Mouse (Mus musculus) natural killer cell, adult 2 months (primary cell): ENCODE measurements around the gene Ptprm.

Experiments
- DNase-seq, 2 experiments: peaks; one replicate each; pipeline ENCODE4 v3.0.0; 2022; ENCODE audit warnings: low spot score in 2 of 2

Gene Ptprm

GRCm38 (mm10) chr17:66988014-66988413, 366.2 kb downstream of the Ptprm start:
- no peak for DNase-seq

GRCm38 (mm10) chr17:66981649-66982048, 372.6 kb downstream of the Ptprm start:
- DNase-seq: no peak

DNA sequence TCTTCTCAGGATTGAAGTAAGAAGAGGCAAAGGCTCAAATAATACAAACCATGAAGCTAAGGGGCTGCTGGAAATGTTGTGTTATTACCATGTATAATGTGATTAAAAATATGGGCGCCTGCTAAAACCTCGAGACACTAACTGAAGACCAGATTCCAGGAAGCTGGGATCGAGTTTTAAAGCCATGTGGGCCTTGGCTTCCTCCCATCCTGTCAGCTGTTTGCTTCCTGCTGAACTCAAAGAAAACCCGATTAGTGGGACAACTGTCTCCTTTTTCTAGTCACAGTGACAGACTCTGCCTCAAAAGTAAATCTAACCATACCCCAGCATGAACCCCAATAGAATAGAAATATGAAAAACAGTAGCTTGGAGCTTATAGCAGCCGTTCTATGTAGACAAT, 374.3 kb downstream of the Ptprm start:
- DNase-seq: no peak

GRCm38 (mm10) chr17:66976490-66976889, 377.8 kb downstream of the Ptprm start:
- no peak for DNase-seq

- no peak for DNase-seq
Observed at GRCm38 (mm10) chr17:66972976-66973375, 381.3 kb downstream of the Ptprm start.

DNA sequence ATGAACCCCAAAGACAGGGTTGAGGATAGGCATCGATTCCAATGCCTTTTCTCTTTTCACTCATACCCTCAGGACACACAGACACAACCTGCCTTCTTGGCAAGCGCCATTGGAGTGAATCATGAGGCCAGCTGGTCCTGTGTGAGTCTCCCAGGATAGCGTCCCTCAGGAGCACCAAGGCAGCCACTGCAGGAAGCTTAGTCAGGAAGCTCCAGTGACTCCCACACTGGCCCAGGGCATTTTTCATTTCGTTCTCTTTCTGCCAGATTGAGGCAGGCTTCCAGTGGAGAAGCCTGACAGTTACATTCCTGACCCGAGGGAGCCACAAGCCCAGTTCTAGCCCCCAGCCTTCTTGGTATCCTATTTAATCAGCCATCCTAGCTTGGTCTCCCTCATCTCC, 393.3 kb downstream of the Ptprm start:
- no peak for DNase-seq

- DNase-seq: no peak
Observed at GRCm38 (mm10) chr17:66960557-66960956, 393.7 kb downstream of the Ptprm start.

- no peak for DNase-seq
Observed at GRCm38 (mm10) chr17:66959815-66960214, 394.4 kb downstream of the Ptprm start.

DNA sequence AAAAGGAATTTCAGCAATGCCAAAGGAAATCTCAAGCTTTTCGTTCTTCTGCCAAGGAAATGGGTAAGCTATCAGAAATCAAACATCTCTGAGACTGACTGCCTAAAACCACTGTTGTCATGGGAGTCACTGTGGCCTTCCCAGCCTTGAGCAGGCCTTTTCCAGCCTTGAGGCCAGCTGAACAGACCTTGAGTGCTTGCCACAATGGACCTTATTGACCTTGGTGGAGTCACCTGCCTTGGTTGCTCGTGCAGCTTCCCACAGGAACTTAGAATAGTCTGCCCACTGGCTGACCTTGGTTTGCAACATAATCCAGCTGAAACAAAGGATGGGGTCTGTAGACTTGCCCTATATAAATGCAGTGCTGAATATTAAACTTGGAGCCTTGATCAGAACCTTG, 395.5 kb downstream of the Ptprm start:
- no peak for DNase-seq

DNA sequence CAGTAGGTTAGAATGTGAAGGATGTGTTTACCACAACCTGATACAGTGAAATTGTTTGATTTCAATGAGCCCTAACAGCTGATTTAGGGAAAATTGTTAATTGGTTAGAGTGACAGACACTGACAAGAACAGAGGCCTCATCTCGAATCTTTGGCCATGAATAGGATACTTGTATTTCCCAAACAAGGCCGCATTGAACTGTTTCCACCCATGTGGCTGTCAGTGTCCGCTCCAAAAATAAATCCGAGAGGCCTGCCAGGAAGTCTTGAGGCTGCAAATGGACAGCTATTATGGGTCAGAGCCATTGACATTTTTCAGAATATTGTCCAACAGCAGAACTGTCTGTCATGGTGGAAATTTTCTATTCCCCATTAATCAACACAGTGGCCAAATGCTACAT, 409.8 kb downstream of the Ptprm start:
- no peak for DNase-seq

DNA sequence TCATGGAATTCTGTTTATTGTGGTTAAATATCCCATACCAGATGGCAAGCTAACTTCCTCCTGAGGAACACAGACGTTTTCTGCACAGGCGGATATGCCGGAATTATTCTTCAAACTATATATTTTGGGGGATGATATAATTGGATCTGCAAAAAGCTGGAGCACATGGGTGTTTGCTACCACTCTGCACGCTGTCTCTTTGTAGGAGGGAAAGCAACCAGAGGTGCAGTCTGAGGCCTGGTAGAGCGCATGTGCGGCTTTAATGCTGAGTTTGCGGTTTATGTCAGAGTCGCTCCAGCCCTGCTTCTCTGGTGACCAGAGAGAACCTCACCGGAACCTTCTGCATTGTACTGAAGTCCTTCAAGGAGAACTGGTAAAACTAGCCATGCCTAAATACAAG, 410.7 kb downstream of the Ptprm start:
- DNase-seq: no peak

- no peak for DNase-seq
Observed at GRCm38 (mm10) chr17:66925611-66926010, 428.6 kb downstream of the Ptprm start.

DNA sequence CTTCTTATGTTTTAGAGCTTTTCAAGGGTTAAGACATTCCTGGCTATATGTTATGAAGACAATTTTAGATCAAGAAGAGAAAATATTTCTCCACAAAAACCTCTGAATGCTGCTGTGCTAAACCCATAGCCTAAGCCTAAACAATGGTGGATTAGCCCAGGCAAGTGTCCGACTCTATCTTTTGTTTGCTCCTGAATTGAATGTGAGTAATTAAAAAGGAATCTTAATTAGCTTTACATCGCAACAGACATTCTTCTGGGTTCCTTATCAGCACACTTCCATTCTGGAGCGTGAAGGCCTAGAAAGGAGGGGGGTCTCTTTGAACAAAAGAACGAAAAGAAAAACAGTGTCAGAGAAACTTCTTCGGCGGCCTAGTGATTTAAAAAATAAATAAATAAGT, 439.6 kb downstream of the Ptprm start:
- no peak for DNase-seq

DNA sequence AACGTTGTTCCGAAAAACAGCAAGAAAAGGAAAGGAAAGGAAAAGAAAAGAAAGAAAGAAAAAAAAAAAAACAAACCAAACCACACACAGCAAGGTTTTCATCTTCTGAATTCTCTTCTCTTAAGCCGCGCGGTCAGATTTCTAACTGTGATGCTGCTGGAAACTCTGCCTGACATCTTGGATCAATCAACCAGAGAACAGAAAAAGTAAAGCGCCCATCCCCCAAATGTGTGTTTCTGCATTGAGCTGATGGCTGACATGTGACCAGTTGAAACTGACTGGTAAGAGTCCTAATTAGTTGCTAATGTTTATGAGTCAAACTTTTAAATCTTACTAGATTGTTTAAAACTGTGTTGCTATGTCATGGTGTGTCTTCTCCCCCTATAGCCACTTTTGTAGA, 441.7 kb downstream of the Ptprm start:
- DNase-seq: no peak

- no peak for DNase-seq
Observed at GRCm38 (mm10) chr17:66912120-66912519, 442.1 kb downstream of the Ptprm start.

GRCm38 (mm10) chr17:66909901-66910300, 444.4 kb downstream of the Ptprm start:
- DNase-seq: no peak

- no peak for DNase-seq
Observed at GRCm38 (mm10) chr17:66908921-66909320, 445.3 kb downstream of the Ptprm start.

- DNase-seq: no peak
Observed at GRCm38 (mm10) chr17:66894181-66894580, 460.1 kb downstream of the Ptprm start.

GRCm38 (mm10) chr17:66891916-66892315, 462.3 kb downstream of the Ptprm start:
- no peak for DNase-seq

GRCm38 (mm10) chr17:66891067-66891862, 463.0 kb downstream of the Ptprm start:
- no peak for DNase-seq

- no peak for DNase-seq
Observed at GRCm38 (mm10) chr17:66882304-66882703, 472.0 kb downstream of the Ptprm start.

GRCm38 (mm10) chr17:66880969-66881701, 473.1 kb downstream of the Ptprm start:
- no peak for DNase-seq

- DNase-seq: no peak
Observed at GRCm38 (mm10) chr17:66879151-66879550, 475.1 kb downstream of the Ptprm start.
